Mouse (Mus musculus): ENCODE results near the gene Mospd3. TPM values are rescaled to one million over a fixed set of nuclear protein-coding genes. Genes with fewer than 3 reads are reported as not detected.

The Mospd3 gene
- polyA plus RNA-seq, 1 experiment from 2014 or later: 28.7 TPM

GRCm38 (mm10) chr5:137570181-137570580, 30.7 kb downstream of the Mospd3 start:
- Histone ChIP-seq H3K27ac (no peak overlapping the region), H3K36me3 (no peaks in the 10 kb centered on the region), H3K9me3 (no peaks in the 10 kb centered on the region), H3K27me3 (peaks cover 21% of the 10 kb centered on the region), H3K4me3 (no peak overlapping the region), H3K4me2 (replicated peaks) (0 out of 2 replicates have a peak overlapping the region, but pooled peaks have one; percentile 11), H3K4me1 (no peaks in the 10 kb centered on the region), H3K9ac (no peak overlapping the region)
- ATAC-seq (ENCODE audit: low FRiP score, low read depth): no peak
- 55% methylated on average over 7 of the region's 7 CpGs for WGBS

- H3K27me3 ChIP-seq: peaks cover 16% of the 10 kb centered on the region
- H3K9me3 ChIP-seq: no peaks in the 10 kb centered on the region
- H3K4me2 ChIP-seq (replicated peaks): 0 out of 2 replicates have a peak within 1 kb of the TSS, but pooled peaks have one; percentile 11
- H3K4me3 ChIP-seq: no peak within 1 kb of the TSS
- H3K4me1 ChIP-seq: no peaks in the 10 kb centered on the region
- ATAC-seq (ENCODE audit: low FRiP score, low read depth): peak; percentile 11; the same call in 1 of the 2 replicates
- WGBS: 31% methylated on average over 9 of the region's 9 CpGs
- H3K9ac ChIP-seq: no peak within 1 kb of the TSS
- no peak within 1 kb of the TSS for H3K27ac ChIP-seq
- H3K36me3 ChIP-seq: no peaks in the 10 kb centered on the region
Observed at GRCm38 (mm10) chr5:137569665-137570064, 31.2 kb downstream of the Mospd3 start, which contains the start of gene Tfr2. Tfr2 (plus strand) TSS chr5:137569840.

GRCm38 (mm10) chr5:137569031-137569430, 31.8 kb downstream of the Mospd3 start:
- Histone ChIP-seq H3K36me3 (no peaks in the 10 kb centered on the region), H3K4me3 (no peak overlapping the region), H3K27ac (no peak overlapping the region), H3K9me3 (no peaks in the 10 kb centered on the region), H3K9ac (no peak overlapping the region), H3K4me1 (no peaks in the 10 kb centered on the region), H3K4me2 (replicated peaks) (no peak overlapping the region), H3K27me3 (peaks cover 10% of the 10 kb centered on the region)
- WGBS: 65% methylated on average over 12 of the region's 12 CpGs
- ATAC-seq (ENCODE audit: low FRiP score, low read depth): no peak

- no peak overlapping the region for H3K4me3 ChIP-seq
- no peaks in the 10 kb centered on the region for H3K36me3 ChIP-seq
- ATAC-seq (ENCODE audit: low FRiP score, low read depth): no peak
- WGBS: 85% methylated on average over 8 of the region's 8 CpGs
- H3K27me3 ChIP-seq: peaks cover 3% of the 10 kb centered on the region; the same call in 1 of the 2 replicates
- H3K9me3 ChIP-seq: no peaks in the 10 kb centered on the region
- no peak overlapping the region for H3K27ac ChIP-seq
- no peak overlapping the region for H3K9ac ChIP-seq
- no peaks in the 10 kb centered on the region for H3K4me1 ChIP-seq
- no peak overlapping the region for H3K4me2 ChIP-seq (replicated peaks)
Observed at GRCm38 (mm10) chr5:137568223-137568798, 32.5 kb downstream of the Mospd3 start.

GRCm38 (mm10) chr5:137566416-137566815, 34.4 kb downstream of the Mospd3 start:
- WGBS: 89% methylated on average over 5 of the region's 5 CpGs

GRCm38 (mm10) chr5:137565744-137566143, 35.1 kb downstream of the Mospd3 start:
- no peak overlapping the region for H3K27ac ChIP-seq
- no peak overlapping the region for H3K4me2 ChIP-seq (replicated peaks)
- no peaks in the 10 kb centered on the region for H3K27me3 ChIP-seq
- H3K4me3 ChIP-seq: no peak overlapping the region
- WGBS: 65% methylated on average over 6 of the region's 6 CpGs
- no peak overlapping the region for H3K9ac ChIP-seq
- ATAC-seq (ENCODE audit: low FRiP score, low read depth): no peak
- no peaks in the 10 kb centered on the region for H3K4me1 ChIP-seq
- H3K9me3 ChIP-seq: no peaks in the 10 kb centered on the region
- no peaks in the 10 kb centered on the region for H3K36me3 ChIP-seq

More at GRCm38 (mm10) chr5:137566416-137566815, 34.4 kb downstream of the Mospd3 start:
- Histone ChIP-seq H3K9ac (no peak overlapping the region), H3K9me3 (no peaks in the 10 kb centered on the region), H3K27me3 (no peaks in the 10 kb centered on the region), H3K4me1 (no peaks in the 10 kb centered on the region), H3K27ac (no peak overlapping the region), H3K4me3 (no peak overlapping the region), H3K36me3 (no peaks in the 10 kb centered on the region), H3K4me2 (replicated peaks) (no peak overlapping the region)
- no peak for ATAC-seq (ENCODE audit: low FRiP score, low read depth)

- Histone ChIP-seq H3K9me3 (no peaks in the 10 kb centered on the region), H3K4me3 (no peak overlapping the region), H3K36me3 (no peaks in the 10 kb centered on the region), H3K27me3 (no peaks in the 10 kb centered on the region), H3K27ac (no peak overlapping the region), H3K9ac (no peak overlapping the region), H3K4me2 (replicated peaks) (no peak overlapping the region), H3K4me1 (no peaks in the 10 kb centered on the region)
- no peak for ATAC-seq (ENCODE audit: low FRiP score, low read depth)
- WGBS: 72% methylated on average over 10 of the region's 10 CpGs
Observed at GRCm38 (mm10) chr5:137562965-137563364, 37.9 kb downstream of the Mospd3 start.

- H3K36me3 ChIP-seq: no peaks in the 10 kb centered on the region
- H3K4me1 ChIP-seq: no peaks in the 10 kb centered on the region
- H3K27me3 ChIP-seq: no peaks in the 10 kb centered on the region
- H3K4me3 ChIP-seq: no peak overlapping the region
- no peaks in the 10 kb centered on the region for H3K9me3 ChIP-seq
- ATAC-seq (ENCODE audit: low FRiP score, low read depth): no peak
- no peak overlapping the region for H3K4me2 ChIP-seq (replicated peaks)
- 62% methylated on average over 6 of the region's 6 CpGs for WGBS
- H3K27ac ChIP-seq: no peak overlapping the region
- H3K9ac ChIP-seq: no peak overlapping the region
Observed at GRCm38 (mm10) chr5:137561556-137561955, 39.3 kb downstream of the Mospd3 start.

GRCm38 (mm10) chr5:137553898-137554297, 47.0 kb downstream of the Mospd3 start:
- WGBS: 44% methylated on average over 11 of the region's 11 CpGs
- H3K9me3 ChIP-seq: no peaks in the 10 kb centered on the region
- no peak overlapping the region for H3K9ac ChIP-seq
- H3K4me3 ChIP-seq: no peak overlapping the region
- no peaks in the 10 kb centered on the region for H3K36me3 ChIP-seq
- peaks cover 19% of the 10 kb centered on the region for H3K27me3 ChIP-seq
- peak overlapping the region; percentile 53; the same call in 1 of the 2 replicates for H3K4me2 ChIP-seq (replicated peaks)
- H3K27ac ChIP-seq: no peak overlapping the region
- 0 out of 2 replicates have a peak, but pooled peaks have one; percentile 36 for ATAC-seq (ENCODE audit: low FRiP score, low read depth)
- peaks cover 8% of the 10 kb centered on the region; the same call in 1 of the 2 replicates for H3K4me1 ChIP-seq

GRCm38 (mm10) chr5:137553411-137553837, 47.4 kb downstream of the Mospd3 start, which contains the start of gene Actl6b:
Actl6b (plus strand) TSS chr5:137553517.
- Histone ChIP-seq H3K4me1 (peaks cover 8% of the 10 kb centered on the region; the same call in 1 of the 2 replicates), H3K36me3 (no peaks in the 10 kb centered on the region), H3K9ac (no peak within 1 kb of the TSS), H3K27me3 (peaks cover 19% of the 10 kb centered on the region), H3K9me3 (no peaks in the 10 kb centered on the region), H3K27ac (no peak within 1 kb of the TSS), H3K4me3 (peak within 1 kb of the TSS; percentile 19), H3K4me2 (replicated peaks) (peak within 1 kb of the TSS; percentile 53)
- peak; percentile 77 for ATAC-seq (ENCODE audit: low FRiP score, low read depth)
- WGBS: 1% methylated on average over 37 of the region's 37 CpGs

- Histone ChIP-seq H3K9ac (no peak overlapping the region), H3K4me2 (replicated peaks) (peak overlapping the region; percentile 53), H3K27ac (no peak overlapping the region), H3K36me3 (no peaks in the 10 kb centered on the region), H3K4me1 (peaks cover 8% of the 10 kb centered on the region; the same call in 1 of the 2 replicates), H3K27me3 (peaks cover 19% of the 10 kb centered on the region), H3K9me3 (no peaks in the 10 kb centered on the region), H3K4me3 (peak overlapping the region; percentile 19)
- ATAC-seq (ENCODE audit: low FRiP score, low read depth): no peak
- WGBS: 32% methylated on average over 6 of the region's 6 CpGs
Observed at GRCm38 (mm10) chr5:137553000-137553399, 47.9 kb downstream of the Mospd3 start.

- Histone ChIP-seq H3K9me3 (no peaks in the 10 kb centered on the region), H3K36me3 (no peaks in the 10 kb centered on the region), H3K4me1 (peaks cover 8% of the 10 kb centered on the region; the same call in 1 of the 2 replicates), H3K9ac (no peak overlapping the region), H3K27me3 (peaks cover 19% of the 10 kb centered on the region), H3K4me3 (no peak overlapping the region), H3K4me2 (replicated peaks) (no peak overlapping the region), H3K27ac (no peak overlapping the region)
- no peak for ATAC-seq (ENCODE audit: low FRiP score, low read depth)
- WGBS: 76% methylated on average over 5 of the region's 5 CpGs
Observed at GRCm38 (mm10) chr5:137551119-137551518, 49.7 kb downstream of the Mospd3 start.

Data from limb, embryonic 13.5 days (tissue).